Mouse (Mus musculus): ENCODE data around the gene Kntc1. TPM values are rescaled to one million over a fixed set of nuclear protein-coding genes. Genes with fewer than 3 reads are reported as not detected.
A peak's percentile ranks its signal among the peaks of the same experiment; 100 is the strongest.
"Not testable (repeated sequence)": the region's sequence is repeated elsewhere in the genome, so short reads cannot be mapped to it uniquely, and the experiment has no call there.

The Kntc1 gene
- polyA plus RNA-seq, 1 experiment = 109 TPM

- Histone ChIP-seq H3K27me3 (ENCODE audit: control insufficient read depth, insufficient read depth, low read length, poor library complexity, severe bottlenecking) (no peaks in the 10 kb centered on the region), H3K4me1 (ENCODE audit: control insufficient read depth, insufficient read depth, low read length) (no peaks in the 10 kb centered on the region), H3K27ac (ENCODE audit: insufficient read depth, low read length) (no peak within 1 kb of the TSS), H3K4me3 (ENCODE audit: low read depth, low read length) (peak within 1 kb of the TSS; percentile 96), H3K9me3 (replicated peaks; ENCODE audit: control insufficient read depth, insufficient read depth, low read length, poor library complexity, severe bottlenecking) (no peaks in the 10 kb centered on the region), H3K36me3 (ENCODE audit: control insufficient read depth, insufficient read depth, low read length, poor library complexity, severe bottlenecking) (peaks cover 8% of the 10 kb centered on the region), H3K9ac (ENCODE audit: low read depth, poor library complexity, severe bottlenecking) (peak within 1 kb of the TSS; percentile 92)
- TF ChIP-seq EP300 (IDR thresholded peaks at IDR 0.05; ENCODE audit: insufficient read depth, low read depth, low read length) = no peak
- TF ChIP-seq POLR2A (IDR thresholded peaks at IDR 0.05; ENCODE audit: insufficient read depth, low read length) = peak; percentile 46
Observed at GRCm38 (mm10) chr5:123720328-123721311, 28.9 kb upstream of the Kntc1 start, which contains the start of gene Zcchc8. TSS of gene Zcchc8 (minus strand) at chr5:123721100.

GRCm38 (mm10) chr5:123723816-123724215 is 25.7 kb upstream of the Kntc1 start:
- peaks cover 12% of the 10 kb centered on the region for H3K36me3 ChIP-seq (ENCODE audit: control insufficient read depth, insufficient read depth, low read length, poor library complexity, severe bottlenecking)
- H3K27ac ChIP-seq (ENCODE audit: insufficient read depth, low read length); H3K4me1 ChIP-seq (ENCODE audit: control insufficient read depth, insufficient read depth, low read length); H3K4me3 ChIP-seq (ENCODE audit: low read depth, low read length); H3K9ac ChIP-seq (ENCODE audit: low read depth, poor library complexity, severe bottlenecking); H3K9me3 ChIP-seq (replicated peaks; ENCODE audit: control insufficient read depth, insufficient read depth, low read length, poor library complexity, severe bottlenecking); H3K27me3 ChIP-seq (ENCODE audit: control insufficient read depth, insufficient read depth, low read length, poor library complexity, severe bottlenecking): not testable (repeated sequence)

DNA sequence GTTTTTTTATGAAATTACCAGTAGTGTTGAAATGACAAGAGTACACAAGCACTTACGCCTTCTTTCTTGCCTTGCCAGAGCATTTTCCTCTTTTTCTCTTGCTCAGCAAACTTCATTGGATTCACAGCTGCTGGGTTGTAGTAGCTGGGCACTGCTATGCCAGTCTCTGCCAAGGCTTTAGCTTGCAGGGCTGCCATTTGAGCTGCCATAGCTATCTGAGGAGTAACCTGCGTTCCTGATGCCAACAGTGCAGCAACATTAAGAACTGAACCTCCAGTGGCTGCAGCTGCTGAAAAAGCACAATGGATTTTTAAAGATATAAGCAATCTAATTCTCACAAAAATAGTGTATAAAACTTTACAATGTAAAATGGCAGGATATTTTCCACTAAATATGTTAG is 18.5 kb upstream of the Kntc1 start:
- H3K9me3 ChIP-seq (replicated peaks; ENCODE audit: control insufficient read depth, insufficient read depth, low read length, poor library complexity, severe bottlenecking) = no peaks in the 10 kb centered on the region
- H3K27ac ChIP-seq (ENCODE audit: insufficient read depth, low read length) = no peak overlapping the region
- peaks cover 80% of the 10 kb centered on the region for H3K36me3 ChIP-seq (ENCODE audit: control insufficient read depth, insufficient read depth, low read length, poor library complexity, severe bottlenecking)
- H3K9ac ChIP-seq (ENCODE audit: low read depth, poor library complexity, severe bottlenecking) = no peak overlapping the region
- H3K4me3 ChIP-seq (ENCODE audit: low read depth, low read length) = no peak overlapping the region
- no peaks in the 10 kb centered on the region for H3K4me1 ChIP-seq (ENCODE audit: control insufficient read depth, insufficient read depth, low read length)
- no peaks in the 10 kb centered on the region for H3K27me3 ChIP-seq (ENCODE audit: control insufficient read depth, insufficient read depth, low read length, poor library complexity, severe bottlenecking)
- no peak for TF ChIP-seq CTCF (IDR thresholded peaks at IDR 0.05; ENCODE audit: low read depth, low read length)
- TF ChIP-seq POLR2A (IDR thresholded peaks at IDR 0.05; ENCODE audit: insufficient read depth, low read length) = no peak
- no peak for TF ChIP-seq EP300 (IDR thresholded peaks at IDR 0.05; ENCODE audit: insufficient read depth, low read depth, low read length)

DNA sequence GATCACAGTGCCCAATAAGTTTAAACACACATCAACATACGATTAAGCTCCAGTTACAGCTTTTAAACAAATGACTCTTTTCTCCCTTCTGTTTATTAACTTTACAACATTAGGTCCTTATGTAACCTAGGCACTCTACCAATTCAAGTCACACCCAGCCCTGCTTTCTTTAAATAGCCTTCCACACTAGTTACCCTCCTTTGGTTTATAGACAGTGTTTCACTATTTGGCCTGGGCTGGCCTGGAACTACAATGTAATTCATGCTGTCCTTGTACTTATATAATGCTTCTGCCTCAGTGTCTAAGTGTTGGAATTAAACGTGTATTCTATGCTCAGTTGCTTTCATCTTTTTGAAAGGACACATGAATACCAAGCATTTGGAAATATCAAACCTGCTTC is 5.2 kb upstream of the Kntc1 start:
- Histone ChIP-seq H3K9ac (ENCODE audit: low read depth, poor library complexity, severe bottlenecking) (no peak overlapping the region), H3K4me1 (ENCODE audit: control insufficient read depth, insufficient read depth, low read length) (peaks cover 2% of the 10 kb centered on the region), H3K9me3 (replicated peaks; ENCODE audit: control insufficient read depth, insufficient read depth, low read length, poor library complexity, severe bottlenecking) (no peaks in the 10 kb centered on the region), H3K4me3 (ENCODE audit: low read depth, low read length) (no peak overlapping the region), H3K36me3 (ENCODE audit: control insufficient read depth, insufficient read depth, low read length, poor library complexity, severe bottlenecking) (peaks cover 69% of the 10 kb centered on the region), H3K27me3 (ENCODE audit: control insufficient read depth, insufficient read depth, low read length, poor library complexity, severe bottlenecking) (no peaks in the 10 kb centered on the region), H3K27ac (ENCODE audit: insufficient read depth, low read length) (no peak overlapping the region)
- no peak for TF ChIP-seq EP300 (IDR thresholded peaks at IDR 0.05; ENCODE audit: insufficient read depth, low read depth, low read length)
- TF ChIP-seq CTCF (IDR thresholded peaks at IDR 0.05; ENCODE audit: low read depth, low read length) = no peak
- no peak for TF ChIP-seq POLR2A (IDR thresholded peaks at IDR 0.05; ENCODE audit: insufficient read depth, low read length)

DNA sequence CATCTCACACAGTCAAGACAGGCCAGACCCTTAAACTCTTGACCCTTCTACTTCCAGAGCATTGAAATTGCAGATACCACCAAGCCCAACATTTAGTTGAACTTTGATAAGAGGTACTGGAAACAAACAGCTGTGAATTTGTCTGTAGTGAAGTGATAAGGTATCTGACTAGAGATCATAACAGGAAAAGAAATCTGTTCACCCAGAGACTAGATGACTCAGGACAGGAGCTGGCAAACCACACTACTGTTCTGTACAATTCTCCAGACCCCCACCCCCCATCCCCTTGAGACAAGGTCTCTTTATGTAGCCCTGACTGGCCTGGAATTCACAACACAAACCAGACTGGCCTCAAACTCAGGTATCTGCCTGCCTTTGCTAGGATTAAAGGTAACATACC is 3.3 kb upstream of the Kntc1 start:
- no peak overlapping the region for H3K4me3 ChIP-seq (ENCODE audit: low read depth, low read length)
- no peaks in the 10 kb centered on the region for H3K9me3 ChIP-seq (replicated peaks; ENCODE audit: control insufficient read depth, insufficient read depth, low read length, poor library complexity, severe bottlenecking)
- H3K4me1 ChIP-seq (ENCODE audit: control insufficient read depth, insufficient read depth, low read length) = peaks cover 3% of the 10 kb centered on the region
- peak overlapping the region; percentile 77 for H3K9ac ChIP-seq (ENCODE audit: low read depth, poor library complexity, severe bottlenecking)
- no peak for TF ChIP-seq EP300 (IDR thresholded peaks at IDR 0.05; ENCODE audit: insufficient read depth, low read depth, low read length)
- TF ChIP-seq CTCF (IDR thresholded peaks at IDR 0.05; ENCODE audit: low read depth, low read length) = no peak
- no peak for TF ChIP-seq POLR2A (IDR thresholded peaks at IDR 0.05; ENCODE audit: insufficient read depth, low read length)
- no peak overlapping the region for H3K27ac ChIP-seq (ENCODE audit: insufficient read depth, low read length)
- H3K36me3 ChIP-seq (ENCODE audit: control insufficient read depth, insufficient read depth, low read length, poor library complexity, severe bottlenecking) = peaks cover 51% of the 10 kb centered on the region
- H3K27me3 ChIP-seq (ENCODE audit: control insufficient read depth, insufficient read depth, low read length, poor library complexity, severe bottlenecking) = no peaks in the 10 kb centered on the region

DNA sequence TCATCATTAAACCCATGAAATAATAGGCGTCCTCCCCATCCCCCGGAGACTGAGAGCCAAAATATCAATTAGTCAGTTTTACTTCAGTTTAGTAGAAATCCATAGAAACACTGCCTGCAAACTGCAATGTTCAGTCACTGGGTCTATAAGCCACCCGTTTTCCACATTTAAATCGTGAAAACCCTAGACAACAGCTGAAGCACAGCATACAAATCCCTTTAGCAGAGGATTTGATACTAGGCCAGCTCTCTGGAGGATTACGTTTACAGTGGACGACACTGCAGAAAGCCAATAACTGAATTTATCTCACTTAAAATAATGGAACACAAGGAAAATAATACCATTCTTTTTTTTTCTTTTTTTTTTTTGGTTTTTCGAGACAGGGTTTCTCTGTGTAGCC is 1.9 kb upstream of the Kntc1 start:
- H3K27ac ChIP-seq (ENCODE audit: insufficient read depth, low read length) = no peak overlapping the region
- H3K9ac ChIP-seq (ENCODE audit: low read depth, poor library complexity, severe bottlenecking) = peak overlapping the region; percentile 93
- H3K27me3 ChIP-seq (ENCODE audit: control insufficient read depth, insufficient read depth, low read length, poor library complexity, severe bottlenecking) = no peaks in the 10 kb centered on the region
- H3K4me1 ChIP-seq (ENCODE audit: control insufficient read depth, insufficient read depth, low read length) = peaks cover 3% of the 10 kb centered on the region
- TF ChIP-seq EP300 (IDR thresholded peaks at IDR 0.05; ENCODE audit: insufficient read depth, low read depth, low read length) (no peak), POLR2A (IDR thresholded peaks at IDR 0.05; ENCODE audit: insufficient read depth, low read length) (no peak), CTCF (IDR thresholded peaks at IDR 0.05; ENCODE audit: low read depth, low read length) (no peak)
- H3K4me3 ChIP-seq (ENCODE audit: low read depth, low read length) = peak overlapping the region; percentile 100
- peaks cover 40% of the 10 kb centered on the region for H3K36me3 ChIP-seq (ENCODE audit: control insufficient read depth, insufficient read depth, low read length, poor library complexity, severe bottlenecking)
- no peaks in the 10 kb centered on the region for H3K9me3 ChIP-seq (replicated peaks; ENCODE audit: control insufficient read depth, insufficient read depth, low read length, poor library complexity, severe bottlenecking)

Data from ES-Bruce4 (cell line).